Mouse (Mus musculus) c-Kit-positive CD71-positive TER-119-negative erythroid progenitor cells, embryonic 14.5 days (primary cell): ENCODE results near the gene Rap1a.
"Not testable (repeated sequence)": the region's sequence is repeated elsewhere in the genome, so short reads cannot be mapped to it uniquely, and the experiment has no call there.

Experiments
- DNase-seq: peaks from one replicate; pipeline ENCODE4 v3.0.0-alpha.2; 2013; ENCODE audit warnings: low read depth

Gene Rap1a

DNA sequence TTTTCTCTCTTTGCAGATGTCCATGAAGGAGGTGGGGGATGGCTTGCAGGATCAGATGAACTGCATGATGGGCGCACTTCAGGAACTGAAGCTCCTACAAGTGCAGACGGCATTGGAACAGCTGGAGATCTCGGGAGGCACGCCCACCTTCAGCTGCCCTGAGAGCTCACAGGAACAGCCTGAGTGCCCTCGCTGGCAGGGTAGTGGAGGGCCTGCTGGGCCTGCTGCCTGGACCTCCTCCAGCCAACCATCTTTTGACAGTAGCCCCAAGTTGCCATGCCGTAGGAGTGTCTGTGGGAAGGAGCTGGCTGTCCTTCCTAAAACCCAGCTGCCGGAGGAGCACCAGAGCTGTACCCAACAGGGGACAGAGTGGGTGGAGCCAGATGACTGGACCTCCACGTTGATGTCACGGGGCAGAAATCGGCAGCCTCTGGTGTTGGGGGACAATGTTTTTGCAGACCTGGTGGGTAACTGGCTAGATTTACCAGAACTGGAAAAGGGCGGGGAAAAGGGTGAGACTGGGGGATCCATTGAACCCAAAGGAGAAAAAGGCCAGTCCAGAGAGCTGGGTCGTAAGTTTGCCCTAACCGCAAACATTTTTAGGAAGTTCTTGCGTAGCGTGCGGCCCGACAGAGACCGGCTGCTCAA is 84.7 kb downstream of the Rap1a start:
- no peak for DNase-seq

DNA sequence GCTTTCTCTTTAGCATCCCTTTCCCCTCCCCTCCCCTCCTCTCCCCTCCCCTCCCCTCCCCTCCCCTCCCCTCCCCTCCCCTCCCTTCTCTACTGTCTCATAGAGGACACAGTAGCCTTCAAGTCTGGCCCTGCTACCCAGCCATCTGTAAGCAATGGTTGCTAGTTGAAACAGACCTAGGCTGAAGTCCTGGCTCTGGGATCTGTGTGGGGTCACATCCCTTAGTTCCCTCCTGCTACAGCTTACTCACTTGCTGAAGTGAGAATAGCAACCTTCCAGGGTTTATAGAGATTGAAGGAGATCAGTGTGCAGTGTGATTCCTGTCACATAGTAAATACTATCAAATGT is 86.3 kb downstream of the Rap1a start:
- no peak for DNase-seq

- DNase-seq, result no peak
These were observed 86.9 kb downstream of the Rap1a start for GRCm38 (mm10) chr3:105714091-105714819.

DNA sequence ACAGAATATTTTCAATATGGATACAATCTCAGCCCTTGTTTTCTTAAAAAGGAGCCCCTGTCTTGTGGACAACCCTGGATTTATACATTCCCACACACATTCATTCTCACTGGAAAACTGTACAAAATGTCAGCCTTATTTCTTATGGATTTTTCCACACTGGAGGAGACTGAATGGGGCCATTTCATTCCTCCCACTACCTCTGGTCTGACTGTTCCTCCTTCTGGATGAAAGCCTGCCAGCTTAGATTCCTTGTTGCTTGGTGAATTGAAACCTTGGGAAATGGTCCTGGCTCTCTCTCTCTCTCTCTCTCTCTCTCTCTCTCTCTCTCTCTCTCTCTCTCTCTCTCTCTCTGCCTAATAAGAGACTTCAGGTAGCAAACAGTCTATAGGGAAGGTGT is 88.3 kb downstream of the Rap1a start:
- DNase-seq, result no peak

GRCm38 (mm10) chr3:105711741-105712140 is 89.4 kb downstream of the Rap1a start:
- no peak for DNase-seq

GRCm38 (mm10) chr3:105710246-105710645 is 90.9 kb downstream of the Rap1a start:
- no peak for DNase-seq

DNA sequence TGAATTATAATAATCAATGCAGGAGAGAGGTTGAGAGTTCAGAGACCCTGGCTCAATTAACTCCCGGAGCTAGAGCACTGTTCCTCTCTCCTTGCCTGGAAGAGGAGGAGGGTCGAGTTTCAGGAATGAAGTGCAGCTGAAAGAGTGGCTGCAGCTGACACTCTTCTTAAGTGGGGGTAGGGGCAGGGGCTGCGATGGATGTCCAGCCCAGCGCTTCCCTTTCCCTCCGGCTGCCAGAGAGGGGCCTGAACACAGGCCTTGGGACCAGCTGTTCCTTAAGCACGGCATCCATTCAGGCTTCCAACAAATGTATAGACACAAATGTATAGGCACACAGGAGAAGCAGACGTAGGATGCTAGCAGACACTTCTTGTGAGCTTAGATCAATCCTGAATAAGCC is 93.5 kb downstream of the Rap1a start:
- no peak for DNase-seq

GRCm38 (mm10) chr3:105706366-105707020 is 94.6 kb downstream of the Rap1a start:
- DNase-seq, result no peak

GRCm38 (mm10) chr3:105705561-105705960 is 95.6 kb downstream of the Rap1a start:
- no peak for DNase-seq

DNA sequence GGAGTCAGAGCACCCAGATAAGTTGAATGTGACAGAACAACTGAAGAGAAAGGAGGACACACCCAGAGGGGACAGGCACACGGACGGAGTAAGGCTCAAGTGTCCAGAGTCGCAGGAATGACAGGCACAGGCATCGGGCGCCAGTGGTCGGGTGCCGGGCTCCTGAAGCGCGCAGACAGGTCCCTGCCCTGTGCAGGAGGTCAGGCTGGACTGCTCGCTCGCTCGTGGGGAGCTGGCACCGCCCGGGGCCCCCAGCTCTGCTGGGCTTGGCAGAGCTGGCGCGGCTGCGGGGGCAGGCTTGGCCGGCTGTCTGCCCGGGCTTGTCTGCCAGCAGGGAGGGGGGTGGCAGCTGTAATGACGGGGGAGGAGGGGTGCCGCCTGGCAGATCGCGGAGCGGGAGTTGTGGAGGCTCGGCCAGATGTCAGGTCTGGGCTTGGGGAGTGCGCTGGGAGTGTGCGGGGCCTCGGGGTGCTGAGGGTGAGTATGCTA is 96.0 kb downstream of the Rap1a start:
- DNase-seq, result no peak

- peak; percentile 81 for DNase-seq
These were observed 96.8 kb downstream of the Rap1a start, which contains the start of gene Inka2 for GRCm38 (mm10) chr3:105704031-105705008. Gene Inka2 (plus strand): TSS chr3:105704599.

GRCm38 (mm10) chr3:105703571-105703970 is 97.6 kb downstream of the Rap1a start:
- DNase-seq, result no peak

GRCm38 (mm10) chr3:105701399-105701798 is 99.7 kb downstream of the Rap1a start:
- DNase-seq, result no peak

GRCm38 (mm10) chr3:105700786-105701185 is 100.3 kb downstream of the Rap1a start:
- DNase-seq, result not testable (repeated sequence)

DNA sequence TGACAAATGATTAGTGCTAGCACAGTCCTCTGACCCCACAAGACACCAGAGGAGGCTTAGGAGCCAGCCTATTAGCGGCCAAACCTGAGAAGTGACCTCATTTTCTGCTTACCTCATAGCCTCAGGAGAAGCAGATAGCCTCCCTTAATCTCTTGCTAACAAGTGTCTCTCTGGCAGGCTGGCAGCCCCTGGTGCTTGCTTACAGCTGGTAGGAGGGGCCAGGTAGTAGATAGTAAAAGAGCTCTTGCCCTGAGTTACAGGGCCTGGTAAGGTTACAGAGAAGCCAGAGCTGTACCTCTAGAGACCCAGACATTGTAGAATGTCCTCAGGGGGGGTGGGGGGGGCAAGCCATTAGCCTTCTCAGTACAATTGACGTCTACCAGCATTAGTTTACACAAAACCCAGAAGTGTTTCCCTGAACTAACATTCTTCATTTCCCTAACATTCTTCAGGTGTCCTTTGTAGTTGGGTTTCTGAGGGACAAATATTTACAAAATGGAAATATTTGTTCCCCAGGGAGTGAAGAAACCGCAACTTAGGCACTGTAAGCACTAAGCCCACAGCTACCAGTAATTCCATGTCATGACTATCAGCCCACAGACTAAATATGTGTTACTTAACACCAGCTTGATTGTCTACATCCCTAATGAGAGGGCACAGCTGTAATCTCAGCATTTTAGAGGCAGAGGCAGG is 101.7 kb downstream of the Rap1a start:
- peak; percentile 72 for DNase-seq

- DNase-seq, result peak; percentile 72
These were observed 102.8 kb downstream of the Rap1a start for GRCm38 (mm10) chr3:105698311-105698710.

GRCm38 (mm10) chr3:105697148-105697441 is 104.0 kb downstream of the Rap1a start:
- DNase-seq, result no peak

GRCm38 (mm10) chr3:105696387-105697147 is 104.6 kb downstream of the Rap1a start:
- DNase-seq, result no peak

DNA sequence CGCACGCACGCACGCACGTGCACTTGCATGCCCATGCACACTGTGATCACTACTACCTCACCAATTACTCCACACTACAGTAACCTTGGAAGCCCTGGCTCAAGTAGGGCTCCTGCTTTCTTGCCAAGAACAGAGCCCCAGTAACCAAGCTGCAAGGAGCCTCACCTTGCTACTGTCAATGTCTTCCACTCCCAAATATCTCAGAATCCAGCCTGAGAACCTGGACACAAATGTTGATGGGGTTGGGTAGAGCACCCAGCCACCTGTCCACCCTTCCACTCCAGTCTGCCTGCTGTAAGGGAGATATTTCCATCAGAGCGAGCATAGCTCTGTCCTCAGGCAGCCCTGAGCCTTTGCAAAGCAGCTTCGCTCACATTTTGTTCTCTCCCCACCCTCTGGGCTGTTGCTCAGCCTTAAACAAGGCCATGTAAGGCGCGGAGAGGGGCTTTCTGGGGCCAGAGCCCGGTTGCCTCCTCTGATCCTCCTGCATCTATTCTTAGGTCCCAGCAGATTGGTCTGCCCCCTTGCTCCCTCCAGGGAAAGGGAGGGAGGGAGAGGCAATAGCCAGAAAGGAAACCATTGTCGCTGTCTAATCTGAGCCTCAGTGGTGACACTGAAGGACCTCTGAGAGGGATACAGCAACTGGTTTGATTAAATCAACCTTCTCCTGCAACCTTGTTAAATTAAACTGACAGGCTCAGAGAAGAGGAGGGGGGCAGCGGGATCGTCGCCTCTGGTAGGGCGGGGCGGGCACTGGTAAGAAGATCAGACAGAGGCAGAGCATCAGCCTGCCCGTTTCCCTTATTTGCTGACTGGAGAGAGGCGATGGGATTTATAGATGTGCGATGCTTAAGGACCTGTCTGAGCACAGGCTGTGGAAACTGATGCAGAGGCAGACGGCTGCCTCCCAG is 105.4 kb downstream of the Rap1a start:
- DNase-seq, result no peak
